Mouse (Mus musculus): Measurements from ENCODE around the gene Acadvl. TPM values are rescaled to one million over a fixed set of nuclear protein-coding genes. Genes with fewer than 3 reads are reported as not detected.

Acadvl gene
- polyA plus RNA-seq, 1 experiment from 2014 or later, result 178 TPM

DNA sequence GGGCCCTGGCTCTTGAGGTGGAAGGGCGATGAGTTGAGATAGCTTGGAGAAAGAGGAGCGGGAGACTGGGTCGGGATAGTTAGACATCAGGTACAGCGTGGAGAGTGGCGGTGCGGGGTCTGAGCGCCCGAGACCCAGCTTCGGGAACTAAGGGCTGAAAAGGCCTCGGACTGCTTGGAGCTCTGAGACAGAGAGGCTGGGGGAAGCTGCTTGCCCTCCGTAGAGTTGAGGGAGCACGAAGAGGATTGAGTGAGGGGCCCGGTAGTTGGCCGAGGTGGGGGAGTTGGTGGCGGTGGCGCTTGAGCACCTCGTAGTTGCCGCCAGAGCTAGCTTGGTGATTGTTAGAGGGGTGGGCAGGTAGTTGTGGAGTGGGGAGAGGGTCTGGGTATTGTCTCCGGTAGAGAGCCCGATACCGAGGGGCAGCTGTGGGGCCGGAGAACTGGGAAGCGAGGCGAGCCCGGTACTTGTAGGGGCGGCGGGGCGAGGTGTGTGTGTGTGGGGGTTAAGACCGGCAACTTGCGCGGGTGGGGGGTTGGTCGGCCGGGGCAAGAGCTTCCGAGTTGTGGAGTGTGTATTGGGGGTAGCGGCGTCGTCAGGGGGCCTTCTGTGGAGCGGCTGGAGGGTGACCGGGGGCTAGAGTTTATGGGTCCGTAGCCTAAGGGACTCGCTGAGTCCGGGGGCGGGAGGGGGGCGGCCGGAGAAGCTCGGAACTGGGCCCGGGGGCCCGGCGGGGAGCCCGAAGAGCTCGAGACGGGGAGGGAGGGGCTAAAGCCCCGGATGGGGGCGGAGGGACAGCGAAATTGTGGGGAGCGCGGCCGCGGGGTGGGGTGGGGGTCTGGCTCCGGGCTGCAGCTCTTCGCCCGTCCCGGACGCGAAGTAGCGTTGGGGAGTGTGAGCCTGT lies 18.8 kb downstream of the Acadvl start:
- H3K36me3 ChIP-seq (ENCODE audit: insufficient read depth, low read length), result peaks cover 30% of the 10 kb centered on the region
- H3K9me3 ChIP-seq (replicated peaks; ENCODE audit: low read length), result no peaks in the 10 kb centered on the region
- peak overlapping the region; percentile 60 for H3K4me2 ChIP-seq (ENCODE audit: low read length)
- no peaks in the 10 kb centered on the region for H3K27me3 ChIP-seq (ENCODE audit: insufficient read depth, low read length)
- no peak for TF ChIP-seq CTCF (IDR thresholded peaks at IDR 0.05; ENCODE audit: low read depth)
- peak; percentile 72 for DNase-seq (ENCODE audit: low spot score)
- H3K4me1 ChIP-seq (replicated peaks; ENCODE audit: insufficient read depth, low read length), result peaks cover 9% of the 10 kb centered on the region
- peak overlapping the region; percentile 85 for H3K9ac ChIP-seq (ENCODE audit: low read depth, low read length)
- H3K27ac ChIP-seq, result peak overlapping the region; percentile 98
- WGBS, result under 1% methylated on average over 63 of the region's 66 CpGs
- peak overlapping the region; percentile 92 for H3K4me3 ChIP-seq (replicated peaks; ENCODE audit: low read depth, low read length)
- peak; percentile 4; the same call in 1 of the 2 replicates for ATAC-seq (replicated peaks; ENCODE audit: low FRiP score, low read depth)

DNA sequence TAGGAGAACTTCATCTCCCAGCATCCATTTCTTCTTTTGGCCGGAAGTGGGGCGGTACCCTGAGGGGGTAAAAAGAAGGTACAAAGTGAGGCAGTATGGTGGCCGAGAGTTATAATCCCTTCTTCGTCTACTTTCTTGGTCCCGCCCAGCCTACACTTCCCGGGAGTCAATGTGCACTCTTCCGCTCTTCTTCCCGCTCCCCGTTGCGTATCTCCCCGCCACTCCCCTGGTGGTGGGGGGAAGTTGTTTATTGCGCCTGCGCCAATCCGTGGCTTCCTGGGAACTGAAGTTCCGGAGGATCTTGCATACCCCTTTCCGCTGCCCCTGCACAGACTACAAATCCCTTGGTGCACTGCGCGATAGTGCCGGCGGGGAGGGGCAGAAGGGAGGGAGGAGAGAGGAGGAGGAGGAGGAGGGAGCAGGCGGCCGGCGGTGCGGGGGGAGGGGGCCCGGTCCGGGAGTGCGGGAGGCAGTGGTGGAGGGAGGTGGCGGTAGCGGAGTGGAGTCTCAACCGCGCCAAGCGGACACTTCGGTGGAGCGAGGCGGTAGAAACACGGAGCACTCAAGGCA lies 19.7 kb downstream of the Acadvl start, which contains the start of gene Phf23:
Phf23 (plus strand) TSS at position 387 of the 570 bp plus-strand sequence.
- peak; percentile 100 for DNase-seq (ENCODE audit: low spot score)
- Histone ChIP-seq H3K27ac (peak within 1 kb of the TSS; percentile 98), H3K9ac (ENCODE audit: low read depth, low read length) (peak within 1 kb of the TSS; percentile 85), H3K4me2 (ENCODE audit: low read length) (peak within 1 kb of the TSS; percentile 60), H3K36me3 (ENCODE audit: insufficient read depth, low read length) (peaks cover 30% of the 10 kb centered on the region), H3K9me3 (replicated peaks; ENCODE audit: low read length) (no peaks in the 10 kb centered on the region), H3K27me3 (ENCODE audit: insufficient read depth, low read length) (no peaks in the 10 kb centered on the region), H3K4me1 (replicated peaks; ENCODE audit: insufficient read depth, low read length) (peaks cover 7% of the 10 kb centered on the region), H3K4me3 (replicated peaks; ENCODE audit: low read depth, low read length) (peak within 1 kb of the TSS; percentile 92)
- WGBS, result 1% methylated on average over 36 of the region's 36 CpGs
- ATAC-seq (replicated peaks; ENCODE audit: low FRiP score, low read depth), result peak; percentile 77
- TF ChIP-seq CTCF (IDR thresholded peaks at IDR 0.05; ENCODE audit: low read depth), result peak; percentile 58

DNA sequence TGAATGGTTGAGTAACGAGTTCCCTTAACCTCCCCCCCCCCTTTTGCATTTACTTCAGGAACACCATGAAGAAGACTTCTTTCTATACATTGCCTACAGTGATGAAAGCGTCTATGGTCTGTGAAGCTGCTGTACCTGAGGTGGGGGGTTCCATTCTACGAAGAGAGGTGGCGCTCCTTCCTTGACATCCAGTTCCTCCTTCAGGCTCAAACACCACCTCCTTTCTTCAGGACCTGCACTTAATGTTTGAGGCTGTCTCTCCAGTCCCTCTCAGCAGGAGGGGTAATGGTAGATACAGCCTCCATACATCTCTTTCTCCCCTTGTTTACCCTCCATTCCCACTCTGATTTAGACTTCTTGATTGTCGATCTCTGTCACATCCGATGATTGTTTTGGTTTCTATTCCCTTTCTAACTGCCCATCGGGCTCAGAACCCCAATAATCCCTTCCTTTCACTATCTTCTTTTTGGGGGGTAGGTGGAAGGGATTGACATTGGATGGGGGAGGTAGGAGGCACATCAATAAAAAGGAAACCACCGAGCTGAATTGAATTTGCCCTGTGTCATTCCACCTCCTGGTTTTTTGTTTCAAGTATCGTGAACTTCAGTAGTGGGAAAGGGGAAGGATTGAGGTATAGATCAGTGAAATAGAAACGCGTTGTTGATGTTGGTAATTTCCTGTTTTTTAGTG lies 20.7 kb downstream of the Acadvl start:
- DNase-seq (ENCODE audit: low spot score) (no peak), ATAC-seq (replicated peaks; ENCODE audit: low FRiP score, low read depth) (no peak)
- WGBS, result 86% methylated on average over 11 of the region's 11 CpGs
- H3K36me3 ChIP-seq (ENCODE audit: insufficient read depth, low read length), result peaks cover 36% of the 10 kb centered on the region
- peak overlapping the region; percentile 60; the same call in 1 of the 2 replicates for H3K4me2 ChIP-seq (ENCODE audit: low read length)
- 0 out of 2 replicates have a peak overlapping the region, but pooled peaks have one; percentile 9 for H3K9ac ChIP-seq (ENCODE audit: low read depth, low read length)
- no peak overlapping the region for H3K27ac ChIP-seq
- no peaks in the 10 kb centered on the region for H3K27me3 ChIP-seq (ENCODE audit: insufficient read depth, low read length)
- no peak overlapping the region for H3K4me3 ChIP-seq (replicated peaks; ENCODE audit: low read depth, low read length)
- peak; percentile 27; the same call in 1 of the 2 replicates for TF ChIP-seq CTCF (IDR thresholded peaks at IDR 0.05; ENCODE audit: low read depth)
- no peaks in the 10 kb centered on the region for H3K9me3 ChIP-seq (replicated peaks; ENCODE audit: low read length)
- peaks cover 7% of the 10 kb centered on the region for H3K4me1 ChIP-seq (replicated peaks; ENCODE audit: insufficient read depth, low read length)

DNA sequence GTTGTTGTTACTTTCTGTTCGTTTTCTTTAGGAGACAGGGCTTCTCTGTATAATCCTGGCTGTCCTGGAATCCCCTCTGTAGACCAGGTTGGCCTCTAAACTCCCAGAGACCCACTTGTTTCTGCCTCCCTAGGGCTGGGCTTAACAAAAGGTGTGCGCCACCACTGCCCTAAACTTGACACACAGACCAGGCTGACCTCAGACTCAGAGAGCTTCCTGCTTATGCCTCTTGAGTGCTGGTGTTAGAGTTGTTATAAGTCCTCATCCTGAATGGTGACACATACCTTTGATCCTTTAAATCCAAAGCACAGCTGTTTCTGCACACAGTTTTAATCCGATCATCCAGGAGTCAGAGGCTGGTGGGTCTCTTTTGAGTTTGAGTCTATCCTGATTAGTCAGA lies 22.3 kb downstream of the Acadvl start:
- TF ChIP-seq CTCF (IDR thresholded peaks at IDR 0.05; ENCODE audit: low read depth), result no peak
- Histone ChIP-seq H3K27ac (no peak overlapping the region), H3K27me3 (ENCODE audit: insufficient read depth, low read length) (no peaks in the 10 kb centered on the region), H3K4me3 (replicated peaks; ENCODE audit: low read depth, low read length) (no peak overlapping the region), H3K4me1 (replicated peaks; ENCODE audit: insufficient read depth, low read length) (peaks cover 7% of the 10 kb centered on the region), H3K9me3 (replicated peaks; ENCODE audit: low read length) (no peaks in the 10 kb centered on the region), H3K36me3 (ENCODE audit: insufficient read depth, low read length) (peaks cover 35% of the 10 kb centered on the region), H3K4me2 (ENCODE audit: low read length) (peak overlapping the region; percentile 73), H3K9ac (ENCODE audit: low read depth, low read length) (no peak overlapping the region)
- DNase-seq (ENCODE audit: low spot score), result no peak
- no peak for ATAC-seq (replicated peaks; ENCODE audit: low FRiP score, low read depth)
- 87% methylated on average over 3 of the region's 3 CpGs for WGBS

DNA sequence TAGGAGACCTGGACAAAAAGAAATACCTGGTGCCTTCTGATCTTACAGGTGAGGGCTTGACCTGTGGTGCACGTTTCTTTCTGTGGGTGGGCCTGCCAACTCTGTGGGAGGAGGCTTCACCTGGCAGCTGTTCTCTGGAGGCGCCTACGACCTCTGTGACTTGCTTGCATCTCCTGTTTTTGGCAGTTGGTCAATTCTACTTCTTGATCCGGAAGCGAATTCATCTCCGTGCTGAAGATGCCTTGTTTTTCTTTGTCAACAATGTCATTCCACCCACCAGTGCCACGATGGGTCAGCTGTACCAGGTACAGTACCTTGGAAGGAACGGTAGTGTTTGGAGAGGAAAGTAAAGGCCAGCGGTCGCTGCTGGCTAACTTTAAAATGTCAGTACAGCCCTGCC lies 22.8 kb downstream of the Acadvl start:
- peaks cover 39% of the 10 kb centered on the region for H3K36me3 ChIP-seq (ENCODE audit: insufficient read depth, low read length)
- WGBS, result 65% methylated on average over 10 of the region's 10 CpGs
- TF ChIP-seq CTCF (IDR thresholded peaks at IDR 0.05; ENCODE audit: low read depth), result no peak
- peaks cover 7% of the 10 kb centered on the region for H3K4me1 ChIP-seq (replicated peaks; ENCODE audit: insufficient read depth, low read length)
- no peaks in the 10 kb centered on the region for H3K9me3 ChIP-seq (replicated peaks; ENCODE audit: low read length)
- ATAC-seq (replicated peaks; ENCODE audit: low FRiP score, low read depth), result no peak
- H3K27ac ChIP-seq, result no peak overlapping the region
- DNase-seq (ENCODE audit: low spot score), result no peak
- H3K9ac ChIP-seq (ENCODE audit: low read depth, low read length), result peak overlapping the region; percentile 85; the same call in 1 of the 2 replicates
- H3K4me3 ChIP-seq (replicated peaks; ENCODE audit: low read depth, low read length), result peak overlapping the region; percentile 82
- H3K4me2 ChIP-seq (ENCODE audit: low read length), result peak overlapping the region; percentile 73
- H3K27me3 ChIP-seq (ENCODE audit: insufficient read depth, low read length), result no peaks in the 10 kb centered on the region

DNA sequence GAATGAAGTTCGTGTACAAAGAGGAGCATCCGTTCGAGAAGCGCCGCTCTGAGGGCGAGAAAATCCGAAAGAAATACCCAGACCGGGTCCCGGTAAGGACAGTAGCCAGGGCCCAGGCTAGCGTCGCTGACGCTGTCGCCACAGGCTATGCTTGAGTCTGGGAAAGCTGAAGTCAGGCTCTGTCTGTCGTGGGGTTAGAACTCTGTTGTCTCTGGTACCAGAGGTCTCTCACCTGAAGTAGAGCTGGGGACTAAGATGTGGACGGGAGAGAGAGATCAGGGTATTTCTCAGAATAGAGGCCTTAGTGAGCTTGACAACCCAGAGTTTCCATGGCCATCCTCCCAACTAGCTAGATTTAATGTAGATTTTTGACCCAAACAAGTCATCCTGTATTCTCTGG lies 23.5 kb downstream of the Acadvl start:
- WGBS, result 0% methylated on average over 15 of the region's 15 CpGs
- DNase-seq (ENCODE audit: low spot score), result no peak
- peak overlapping the region; percentile 82 for H3K4me3 ChIP-seq (replicated peaks; ENCODE audit: low read depth, low read length)
- peaks cover 45% of the 10 kb centered on the region for H3K36me3 ChIP-seq (ENCODE audit: insufficient read depth, low read length)
- peak overlapping the region; percentile 73 for H3K4me2 ChIP-seq (ENCODE audit: low read length)
- H3K4me1 ChIP-seq (replicated peaks; ENCODE audit: insufficient read depth, low read length), result peaks cover 7% of the 10 kb centered on the region
- TF ChIP-seq CTCF (IDR thresholded peaks at IDR 0.05; ENCODE audit: low read depth), result no peak
- no peaks in the 10 kb centered on the region for H3K9me3 ChIP-seq (replicated peaks; ENCODE audit: low read length)
- no peaks in the 10 kb centered on the region for H3K27me3 ChIP-seq (ENCODE audit: insufficient read depth, low read length)
- H3K27ac ChIP-seq, result peak overlapping the region; percentile 84
- ATAC-seq (replicated peaks; ENCODE audit: low FRiP score, low read depth), result no peak
- peak overlapping the region; percentile 85 for H3K9ac ChIP-seq (ENCODE audit: low read depth, low read length)

Data from kidney, postnatal 0 days (tissue).